Mouse (Mus musculus): ENCODE data around the gene Gm7978. TPM values are rescaled to one million over a fixed set of nuclear protein-coding genes. Genes with fewer than 3 reads are reported as not detected.
"Not testable (repeated sequence)": the region's sequence is repeated elsewhere in the genome, so short reads cannot be mapped to it uniquely, and the experiment has no call there.

Gm7978 gene
- polyA plus RNA-seq (2015; fragmentation: Nextera tagmentation; extraction: Ambion mirVana), result not detected in 2 replicates

DNA sequence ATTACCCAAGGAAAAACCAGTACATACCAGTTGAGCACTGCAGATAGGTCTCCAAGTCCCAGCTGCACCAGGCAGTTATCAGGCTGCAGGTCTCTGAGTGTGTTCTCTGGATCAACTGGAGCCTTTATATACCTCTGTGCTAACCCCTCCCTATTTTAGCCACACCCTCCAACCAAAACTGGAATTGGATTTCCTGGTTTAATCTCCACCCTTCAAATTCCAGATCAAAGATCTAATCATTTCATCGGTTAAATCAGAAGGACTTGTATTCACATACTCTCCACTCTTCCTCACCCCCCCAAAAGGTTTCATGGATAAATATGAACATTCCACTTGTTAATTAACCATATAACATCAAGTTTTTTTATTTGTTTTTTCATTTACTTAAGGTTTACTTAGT, at the start of gene Gm7978:
Gm7978 (minus strand) TSS at position 101 of the 400 bp plus-strand sequence.
- not testable (repeated sequence) for DNase-seq (ENCODE audit: low spot score)

DNA sequence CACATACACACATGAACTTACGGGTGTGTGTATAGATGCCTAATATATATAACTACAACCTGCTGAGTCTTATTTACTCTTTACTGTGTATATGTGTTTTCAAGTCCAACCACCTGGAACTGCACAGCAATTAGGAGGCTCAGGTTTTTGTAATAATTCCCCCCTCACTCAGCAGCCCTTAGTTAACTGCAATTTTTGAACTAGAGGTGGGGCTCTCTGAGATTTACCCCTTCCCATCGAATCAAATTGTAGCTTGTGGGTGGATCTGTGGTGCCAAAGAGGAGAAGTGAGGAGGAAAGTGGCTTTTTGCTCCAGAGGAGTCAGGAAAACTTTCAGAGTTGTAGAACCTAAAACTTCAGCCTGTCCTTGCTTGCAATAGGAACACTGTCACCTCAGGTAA, 39.7 kb upstream of the Gm7978 start, which contains the start of gene E330014E10Rik:
E330014E10Rik (plus strand) TSS at position 301 of the 400 bp plus-strand sequence.
- not testable (repeated sequence) for DNase-seq (ENCODE audit: low spot score)

DNA sequence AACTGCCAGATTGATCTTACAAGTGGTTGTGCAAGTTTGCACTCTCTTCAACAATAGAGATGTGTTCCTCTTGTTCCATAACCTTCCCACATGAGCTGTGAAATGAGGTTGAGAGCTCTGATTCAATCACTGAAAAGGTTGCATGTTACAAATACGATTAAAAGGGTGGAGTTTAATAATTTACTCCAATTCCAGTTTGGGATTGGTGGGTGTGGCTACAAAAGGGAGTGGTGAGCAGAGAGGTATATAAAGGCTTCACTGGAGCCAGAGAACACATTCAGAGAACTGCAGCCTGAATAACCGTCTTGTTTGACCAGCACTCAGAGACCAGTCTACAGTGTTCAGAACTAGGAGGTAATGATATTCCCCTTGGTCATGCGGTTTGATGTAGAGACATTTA, 5.7 kb upstream of the Gm7978 start, which contains the start of gene Gm7982:
Gm7982 (plus strand) TSS at position 301 of the 400 bp plus-strand sequence.
- not testable (repeated sequence) for DNase-seq (ENCODE audit: low spot score)

Other genes starting within 250 kb of the Gm7978 start
- gene Gm3286, start 225.4 kb downstream of the Gm7978 start, polyA plus RNA-seq (2015; fragmentation: Nextera tagmentation; extraction: Ambion mirVana), result not detected in 2 replicates
- 0.06 TPM in 1 of 2 replicates, not detected in the other for gene Gm7971, start 141.3 kb downstream of the Gm7978 start, polyA plus RNA-seq (2015; fragmentation: Nextera tagmentation; extraction: Ambion mirVana)
- gene Gm7982, start 5.8 kb upstream of the Gm7978 start, polyA plus RNA-seq (2015; fragmentation: Nextera tagmentation; extraction: Ambion mirVana), result not detected in 2 replicates
- gene E330014E10Rik, start 39.8 kb upstream of the Gm7978 start, polyA plus RNA-seq (2015; fragmentation: Nextera tagmentation; extraction: Ambion mirVana), result not detected in 2 replicates
- 7.5 and 7.7 TPM in 2 replicates for gene Cxcl13, start 220.8 kb upstream of the Gm7978 start, polyA plus RNA-seq (2015; fragmentation: Nextera tagmentation; extraction: Ambion mirVana)